Mouse (Mus musculus): ENCODE data around the gene Nid1. TPM values are rescaled to one million over a fixed set of nuclear protein-coding genes. Genes with fewer than 3 reads are reported as not detected.
"Not testable (repeated sequence)": the region's sequence is repeated elsewhere in the genome, so short reads cannot be mapped to it uniquely, and the experiment has no call there.

Nid1 gene
- polyA plus RNA-seq, 1 experiment from 2014 or later: 90.2 TPM

GRCm38 (mm10) chr13:13416007-13416337 lies 21.4 kb upstream of the Nid1 start:
- H3K9me3 ChIP-seq (replicated peaks); H3K4me1 ChIP-seq; H3K9ac ChIP-seq; H3K4me3 ChIP-seq (replicated peaks); H3K36me3 ChIP-seq; H3K27ac ChIP-seq (replicated peaks); H3K27me3 ChIP-seq; ATAC-seq (ENCODE audit: insufficient number of reproducible peaks, low FRiP score, low TSS enrichment, low read depth); H3K4me2 ChIP-seq (replicated peaks): not testable (repeated sequence)
- WGBS: 69% methylated on average over 4 of the region's 4 CpGs

DNA sequence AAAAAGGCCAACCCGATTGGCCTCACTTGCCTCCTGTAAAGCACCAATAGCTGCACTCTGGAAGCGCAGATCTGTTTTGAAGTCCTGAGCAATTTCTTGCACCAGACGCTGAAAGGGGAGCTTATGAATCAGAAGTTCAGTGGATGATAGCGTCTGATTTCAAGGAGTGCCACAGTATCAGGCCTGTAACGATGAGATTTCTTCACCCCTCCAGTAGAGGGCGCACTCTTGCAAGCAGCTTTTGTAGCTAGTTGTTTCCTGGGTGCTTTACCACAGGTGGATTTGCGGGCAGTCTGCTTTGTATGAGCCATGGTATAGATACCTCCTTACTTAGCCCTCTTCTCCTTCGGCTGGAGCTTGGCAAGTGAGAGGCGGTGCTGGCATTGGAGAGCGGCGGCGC lies 18.5 kb upstream of the Nid1 start:
- H3K27ac ChIP-seq (replicated peaks); H3K36me3 ChIP-seq; ATAC-seq (ENCODE audit: insufficient number of reproducible peaks, low FRiP score, low TSS enrichment, low read depth); H3K9me3 ChIP-seq (replicated peaks); H3K9ac ChIP-seq; H3K4me3 ChIP-seq (replicated peaks); H3K27me3 ChIP-seq; H3K4me1 ChIP-seq; H3K4me2 ChIP-seq (replicated peaks): not testable (repeated sequence)
- WGBS: 91% methylated on average over 7 of the region's 12 CpGs

- H3K4me1 ChIP-seq; H3K4me3 ChIP-seq (replicated peaks); H3K27me3 ChIP-seq; H3K9me3 ChIP-seq (replicated peaks); H3K27ac ChIP-seq (replicated peaks); H3K4me2 ChIP-seq (replicated peaks); H3K36me3 ChIP-seq; ATAC-seq (ENCODE audit: insufficient number of reproducible peaks, low FRiP score, low TSS enrichment, low read depth); H3K9ac ChIP-seq: not testable (repeated sequence)
- WGBS: 89% methylated on average over 3 of the region's 5 CpGs
Measured at GRCm38 (mm10) chr13:13423301-13423700, 14.1 kb upstream of the Nid1 start.

- 65% methylated on average over 5 of the region's 7 CpGs for WGBS
- H3K4me1 ChIP-seq; H3K9me3 ChIP-seq (replicated peaks); H3K27me3 ChIP-seq; H3K36me3 ChIP-seq; H3K4me2 ChIP-seq (replicated peaks); H3K4me3 ChIP-seq (replicated peaks); ATAC-seq (ENCODE audit: insufficient number of reproducible peaks, low FRiP score, low TSS enrichment, low read depth); H3K9ac ChIP-seq; H3K27ac ChIP-seq (replicated peaks): not testable (repeated sequence)
Measured at GRCm38 (mm10) chr13:13436161-13436560, 1.2 kb upstream of the Nid1 start.

- H3K9ac ChIP-seq; H3K27ac ChIP-seq (replicated peaks); H3K36me3 ChIP-seq; H3K4me1 ChIP-seq; H3K27me3 ChIP-seq; H3K9me3 ChIP-seq (replicated peaks): not testable (repeated sequence)
- Histone ChIP-seq H3K4me3 (replicated peaks) (peak overlapping the region; percentile 29), H3K4me2 (replicated peaks) (peak overlapping the region; percentile 39; the same call in 1 of the 2 replicates)
- ATAC-seq (ENCODE audit: insufficient number of reproducible peaks, low FRiP score, low TSS enrichment, low read depth): peak; percentile 51; the same call in 1 of the 2 replicates
- WGBS: 3% methylated on average over 19 of the region's 28 CpGs
Measured at GRCm38 (mm10) chr13:13438112-13438953, 982 bp downstream of the Nid1 start.

DNA sequence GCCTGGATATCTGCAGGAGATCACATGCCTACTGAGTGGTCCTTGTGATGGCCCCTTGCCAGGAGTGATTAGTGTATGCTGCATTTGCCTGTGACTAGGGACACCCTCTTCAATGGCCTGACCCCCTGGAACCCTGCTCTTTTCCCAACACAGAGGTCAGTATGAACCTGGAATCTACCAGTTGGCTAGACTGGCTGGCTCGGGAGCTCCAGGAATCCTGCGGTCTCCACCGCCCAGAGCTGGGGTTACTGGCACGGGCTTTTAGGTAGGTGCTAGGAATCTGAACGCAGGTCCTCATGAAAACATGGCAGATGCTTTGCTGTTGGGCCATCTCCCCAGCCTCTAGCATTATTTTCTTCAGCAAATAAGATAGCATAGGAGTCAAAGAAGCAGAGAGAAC lies 8.2 kb downstream of the Nid1 start:
- WGBS: 80% methylated on average over 5 of the region's 5 CpGs
- not testable (repeated sequence) for ATAC-seq (ENCODE audit: insufficient number of reproducible peaks, low FRiP score, low TSS enrichment, low read depth); H3K36me3 ChIP-seq; H3K27me3 ChIP-seq; H3K4me3 ChIP-seq (replicated peaks); H3K9ac ChIP-seq; H3K4me2 ChIP-seq (replicated peaks); H3K9me3 ChIP-seq (replicated peaks); H3K27ac ChIP-seq (replicated peaks); H3K4me1 ChIP-seq

DNA sequence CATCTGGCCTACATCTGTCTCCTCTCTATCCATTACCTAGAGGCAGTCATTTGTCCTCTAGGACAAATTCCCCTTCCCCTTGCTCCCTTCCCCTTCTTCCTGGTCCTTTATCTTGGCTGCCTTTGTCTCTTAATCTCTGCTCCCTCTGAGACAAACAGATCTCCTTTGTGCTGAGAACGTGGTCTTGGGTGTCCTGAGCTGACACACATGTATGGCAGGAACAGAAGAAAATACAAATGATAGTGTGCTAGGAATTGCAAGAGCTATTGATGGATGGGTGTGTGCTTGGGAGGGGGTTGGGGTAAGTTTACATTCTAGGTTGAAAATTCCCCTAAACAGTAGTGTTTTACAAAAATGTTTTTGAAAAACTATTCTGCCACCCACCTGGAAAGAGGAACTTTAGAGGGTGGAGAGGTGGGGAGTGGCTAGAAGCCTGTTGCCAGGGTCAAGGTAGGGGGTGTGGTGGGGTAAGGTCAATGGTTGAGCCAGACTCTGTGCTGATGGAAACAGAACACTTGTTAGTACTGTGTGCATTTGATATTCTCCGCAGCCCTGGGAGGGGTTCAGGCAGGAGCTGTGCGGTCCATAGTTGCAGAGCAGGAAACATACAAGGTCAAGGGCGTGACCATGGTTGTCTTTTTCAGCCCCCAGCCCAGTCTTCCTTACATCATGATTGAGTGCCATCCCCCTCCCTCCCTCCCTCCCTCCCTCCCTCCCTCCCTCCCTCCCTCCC lies 9.5 kb downstream of the Nid1 start:
- not testable (repeated sequence) for H3K36me3 ChIP-seq; ATAC-seq (ENCODE audit: insufficient number of reproducible peaks, low FRiP score, low TSS enrichment, low read depth); H3K27ac ChIP-seq (replicated peaks); H3K27me3 ChIP-seq; H3K4me1 ChIP-seq; H3K4me3 ChIP-seq (replicated peaks); H3K4me2 ChIP-seq (replicated peaks); H3K9me3 ChIP-seq (replicated peaks); H3K9ac ChIP-seq
- WGBS: 64% methylated on average over 4 of the region's 4 CpGs

- H3K4me1 ChIP-seq; ATAC-seq (ENCODE audit: insufficient number of reproducible peaks, low FRiP score, low TSS enrichment, low read depth); H3K27me3 ChIP-seq: not testable (repeated sequence)
Measured at GRCm38 (mm10) chr13:13449981-13450380, 12.6 kb downstream of the Nid1 start.

GRCm38 (mm10) chr13:13450931-13451330 lies 13.6 kb downstream of the Nid1 start:
- H3K4me3 ChIP-seq (replicated peaks); H3K9me3 ChIP-seq (replicated peaks); H3K9ac ChIP-seq; ATAC-seq (ENCODE audit: insufficient number of reproducible peaks, low FRiP score, low TSS enrichment, low read depth); H3K36me3 ChIP-seq; H3K4me2 ChIP-seq (replicated peaks); H3K27ac ChIP-seq (replicated peaks); H3K4me1 ChIP-seq; H3K27me3 ChIP-seq: not testable (repeated sequence)
- WGBS: 64% methylated on average over 1 of the region's 1 CpGs

More at GRCm38 (mm10) chr13:13449981-13450380, 12.6 kb downstream of the Nid1 start:
- not testable (repeated sequence) for H3K27ac ChIP-seq (replicated peaks); H3K9ac ChIP-seq; H3K4me3 ChIP-seq (replicated peaks); H3K4me2 ChIP-seq (replicated peaks); H3K9me3 ChIP-seq (replicated peaks); H3K36me3 ChIP-seq
- 77% methylated on average over 12 of the region's 12 CpGs for WGBS

DNA sequence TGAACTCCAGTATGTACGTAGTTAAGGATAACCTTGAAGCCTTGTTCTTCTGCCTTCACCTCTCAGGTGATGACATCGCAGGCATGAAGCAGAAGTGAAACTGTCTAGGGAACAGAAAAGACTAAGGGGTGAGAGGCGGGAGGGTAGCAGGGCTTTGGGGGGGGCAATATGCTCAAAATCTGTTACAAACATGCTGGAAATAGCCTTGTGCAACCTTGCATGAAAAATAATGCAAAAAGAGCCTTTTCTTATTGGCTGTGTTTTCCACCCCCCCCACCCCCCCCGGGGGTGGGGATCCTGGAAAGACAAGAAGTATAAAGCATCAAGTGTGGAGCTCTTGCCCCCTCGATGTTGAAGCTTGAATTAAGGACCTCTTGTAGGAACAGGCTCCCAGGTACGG lies 16.0 kb downstream of the Nid1 start:
- not testable (repeated sequence) for H3K4me1 ChIP-seq; H3K4me2 ChIP-seq (replicated peaks); H3K36me3 ChIP-seq; ATAC-seq (ENCODE audit: insufficient number of reproducible peaks, low FRiP score, low TSS enrichment, low read depth); H3K4me3 ChIP-seq (replicated peaks); H3K9me3 ChIP-seq (replicated peaks); H3K27me3 ChIP-seq; H3K9ac ChIP-seq; H3K27ac ChIP-seq (replicated peaks)
- 83% methylated on average over 6 of the region's 6 CpGs for WGBS

- not testable (repeated sequence) for H3K9me3 ChIP-seq (replicated peaks); H3K4me1 ChIP-seq; H3K9ac ChIP-seq; H3K4me2 ChIP-seq (replicated peaks); ATAC-seq (ENCODE audit: insufficient number of reproducible peaks, low FRiP score, low TSS enrichment, low read depth); H3K27me3 ChIP-seq; H3K27ac ChIP-seq (replicated peaks); H3K4me3 ChIP-seq (replicated peaks); H3K36me3 ChIP-seq
- 62% methylated on average over 7 of the region's 7 CpGs for WGBS
Measured at GRCm38 (mm10) chr13:13454249-13454648, 16.9 kb downstream of the Nid1 start.
